Mouse (Mus musculus): ENCODE data around the gene Tspan33.

- TF ChIP-seq GATA1 (IDR thresholded peaks at IDR 0.05; ENCODE audit: borderline replicate concordance, low read length) (no peak), FLI1 (IDR thresholded peaks at IDR 0.05; ENCODE audit: low read length) (no peak)
Observed at GRCm38 (mm10) chr6:29756476-29756875, 62.5 kb downstream of the Tspan33 start.
